Mouse (Mus musculus) forebrain, postnatal 0 days (tissue): Measurements from ENCODE around the gene Naa25. TPM values are rescaled to one million over a fixed set of nuclear protein-coding genes. Genes with fewer than 3 reads are reported as not detected.

Experiments used
- ATAC-seq: fragments of 200-750 bp; cut with Nextera tagmentation; 2 replicates; pipeline ENCODE4 v1.8.0; 2017; ENCODE audit warnings: mild to moderate bottlenecking, moderate library complexity
- DNase-seq: peaks from one replicate; pipeline ENCODE4 v3.0.0-alpha.2; 2015
- H3K27ac ChIP-seq: fragments of 300-500 bp; sonication (generic); 2 replicates; pipeline ENCODE4 v1.5.1; 2014; ENCODE audit warnings: low read depth, mild to moderate bottlenecking, antibody characterized with exemption, low read length, moderate library complexity, mixed read lengths
- H3K27me3 ChIP-seq: fragments of 300-500 bp; sonication (generic); 2 replicates; pipeline ENCODE4 v1.6.1; 2014; ENCODE audit warnings: mild to moderate bottlenecking, low read length, mixed read lengths; ENCODE audit not compliant: insufficient read depth
- H3K36me3 ChIP-seq: fragments of 300-500 bp; sonication (generic); 2 replicates; pipeline ENCODE4 v1.6.1; 2014; ENCODE audit warnings: mild to moderate bottlenecking, moderate library complexity; ENCODE audit not compliant: insufficient read depth
- H3K4me1 ChIP-seq: fragments of 300-500 bp; sonication (generic); 2 replicates; pipeline ENCODE4 v1.6.1; 2014; ENCODE audit warnings: antibody characterized with exemption; ENCODE audit not compliant: insufficient read depth
- H3K4me2 ChIP-seq: fragments of 300-500 bp; sonication (generic); 2 replicates; pipeline ENCODE4 v1.6.1; 2014; ENCODE audit warnings: low read depth, mild to moderate bottlenecking, moderate library complexity
- H3K4me3 ChIP-seq: fragments of 300-500 bp; sonication (generic); 2 replicates; pipeline ENCODE4 v1.5.1; 2014; ENCODE audit warnings: low read depth, low read length, mixed read lengths
- H3K9ac ChIP-seq: fragments of 300-500 bp; sonication (generic); 2 replicates; pipeline ENCODE4 v1.6.1; 2014; ENCODE audit warnings: mild to moderate bottlenecking
- H3K9me3 ChIP-seq: fragments of 300-500 bp; sonication (generic); 2 replicates; pipeline ENCODE4 v1.6.1; 2016; ENCODE audit warnings: low read length
- CTCF ChIP-seq: sonication (generic); IDR thresholded peaks from 2 replicates; pipeline ENCODE4 v1.5.1; 2016; ENCODE audit warnings: antibody characterized with exemption, control low read depth, low read depth
- WGBS: fragments of 180-500 bp; shearing (Covaris S2); extraction: QIAGEN DNeasy Blood & Tissue Kit; methylation state at CpG from one replicate; pipeline ENCODE4 v1.1.7; 2014; 5-methylcytosine and 5-hydroxymethylcytosine counted together
- polyA plus RNA-seq: library from polyadenylated mRNA; unstranded; fragments of >200 nt; fragmentation: Nextera tagmentation; extraction: Ambion mirVana; gene quantifications from 2 replicates; pipeline ENCODE4 v1.2.1, GENCODE M21; 2015
- total RNA-seq: library from RNA; depleted of rRNA; stranded (reverse); fragments of >200 nt; gene quantifications from 2 replicates; pipeline ENCODE4 v1.2.3, GENCODE M21; 2014; rRNA removed

The Naa25 gene
- 39.4 and 45.9 TPM in 2 replicates for total RNA-seq
- 33.7 and 44.1 TPM in 2 replicates for polyA plus RNA-seq

DNA sequence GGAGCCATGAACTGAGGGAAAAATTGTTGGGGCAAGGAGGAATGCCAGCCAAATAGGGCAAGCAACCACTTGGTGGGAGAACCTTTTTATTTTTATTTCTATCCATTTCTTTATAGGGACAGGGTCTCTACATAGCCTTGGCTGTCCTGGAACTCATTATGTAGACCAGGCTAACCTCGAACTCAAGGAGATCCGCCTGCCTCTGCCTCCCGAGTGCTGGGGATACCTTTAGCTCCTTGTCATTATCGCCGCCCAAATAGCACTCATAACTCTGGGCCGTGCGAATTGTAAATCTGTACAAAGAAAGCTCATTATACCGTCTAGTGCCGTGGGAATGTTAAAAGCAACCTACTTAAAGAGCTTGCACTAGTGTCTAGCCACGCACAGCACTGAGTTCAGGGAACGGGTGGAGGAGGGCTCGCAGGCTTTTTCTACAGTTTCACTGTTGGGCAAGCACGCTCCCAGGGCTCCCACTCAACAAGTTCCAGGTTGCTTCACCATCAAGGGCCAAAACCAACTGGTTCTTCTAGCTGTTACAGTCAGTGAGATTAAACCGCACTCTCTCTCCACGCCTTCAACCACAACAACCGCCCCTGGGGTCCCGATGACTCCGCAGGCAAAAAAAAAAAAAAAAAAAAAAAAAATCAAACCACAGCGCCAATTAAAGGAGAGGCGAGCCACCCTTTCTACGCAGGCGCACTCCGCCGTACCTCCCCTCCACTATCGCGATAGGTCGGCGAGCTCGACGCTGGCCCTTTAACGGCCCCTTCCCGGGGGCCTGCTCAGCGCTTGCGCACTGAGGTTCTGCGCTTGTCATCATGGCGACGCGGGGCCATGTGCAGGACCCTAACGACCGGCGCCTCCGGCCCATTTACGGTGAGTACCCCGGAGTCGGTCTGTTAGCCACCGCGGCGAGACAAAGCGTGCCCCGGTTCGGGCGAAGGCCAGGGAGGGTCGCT is at the start of gene Naa25:
TSS of gene Naa25 (plus strand) at position 750 of the 959 bp plus-strand sequence.
- Histone ChIP-seq H3K4me2 (peak within 1 kb of the TSS; percentile 83), H3K4me3 (peak within 1 kb of the TSS; percentile 90), H3K9me3 (no peaks in the 10 kb centered on the region), H3K36me3 (peaks cover 5% of the 10 kb centered on the region; the same call in 1 of the 2 replicates), H3K4me1 (peaks cover 8% of the 10 kb centered on the region), H3K27me3 (no peaks in the 10 kb centered on the region), H3K9ac (peak within 1 kb of the TSS; percentile 87), H3K27ac (peak within 1 kb of the TSS; percentile 79)
- DNase-seq (peak; percentile 99), ATAC-seq (peak; percentile 98)
- WGBS = 9% methylated on average over 53 of the region's 53 CpGs
- TF ChIP-seq CTCF = no peak

DNA sequence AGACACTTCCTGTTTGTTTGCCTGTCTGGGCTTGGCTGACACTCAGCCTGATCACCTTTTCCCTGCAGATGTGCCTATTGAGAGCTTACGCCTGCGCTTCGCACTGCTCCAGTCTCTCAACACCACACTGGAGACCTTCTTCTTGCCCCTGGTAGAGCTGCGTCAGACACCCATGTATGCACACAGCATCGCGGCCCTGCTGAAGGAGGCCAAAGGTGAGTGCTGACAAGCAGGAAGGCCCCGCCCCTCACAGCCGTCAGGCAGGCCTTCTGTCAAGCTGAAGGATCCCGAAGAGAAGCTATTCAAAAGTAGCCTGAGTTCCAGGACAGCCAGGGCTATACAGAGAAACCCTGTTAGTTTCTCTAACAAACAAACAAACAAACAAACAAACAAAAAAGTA is 38.5 kb upstream of the Naa25 start:
- DNase-seq (no peak), ATAC-seq (no peak)
- Histone ChIP-seq H3K4me3 (no peak overlapping the region), H3K4me1 (no peaks in the 10 kb centered on the region), H3K9ac (no peak overlapping the region), H3K27ac (no peak overlapping the region), H3K9me3 (no peaks in the 10 kb centered on the region), H3K36me3 (peaks cover 96% of the 10 kb centered on the region), H3K4me2 (no peak overlapping the region), H3K27me3 (no peaks in the 10 kb centered on the region)
- no peak for TF ChIP-seq CTCF
- 84% methylated on average over 9 of the region's 9 CpGs for WGBS

DNA sequence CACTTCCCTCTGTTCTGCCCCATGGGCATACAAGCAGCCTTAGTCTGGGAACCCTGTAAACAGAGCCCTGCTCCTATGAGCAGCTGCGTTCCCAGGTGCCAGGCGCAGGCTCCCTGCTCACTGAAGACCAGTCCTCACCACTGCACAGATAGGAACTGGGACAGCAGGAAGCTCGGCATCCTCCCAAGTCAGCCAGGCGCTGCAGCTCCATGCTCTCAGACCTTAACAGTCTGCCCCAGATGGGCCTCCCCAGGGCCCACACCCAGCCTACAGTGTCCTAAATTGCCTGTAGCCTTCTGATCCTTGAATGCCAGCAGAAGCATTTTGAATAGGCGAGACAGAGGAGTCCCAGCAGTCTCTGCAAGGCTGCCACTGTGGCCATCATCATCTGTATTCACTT is 36.0 kb upstream of the Naa25 start:
- no peak overlapping the region for H3K4me3 ChIP-seq
- no peak overlapping the region for H3K9ac ChIP-seq
- no peaks in the 10 kb centered on the region for H3K9me3 ChIP-seq
- no peaks in the 10 kb centered on the region for H3K27me3 ChIP-seq
- no peak for TF ChIP-seq CTCF
- no peak overlapping the region for H3K27ac ChIP-seq
- no peaks in the 10 kb centered on the region for H3K4me1 ChIP-seq
- peaks cover 97% of the 10 kb centered on the region for H3K36me3 ChIP-seq
- DNase-seq (no peak), ATAC-seq (no peak)
- 90% methylated on average over 5 of the region's 5 CpGs for WGBS
- no peak overlapping the region for H3K4me2 ChIP-seq

DNA sequence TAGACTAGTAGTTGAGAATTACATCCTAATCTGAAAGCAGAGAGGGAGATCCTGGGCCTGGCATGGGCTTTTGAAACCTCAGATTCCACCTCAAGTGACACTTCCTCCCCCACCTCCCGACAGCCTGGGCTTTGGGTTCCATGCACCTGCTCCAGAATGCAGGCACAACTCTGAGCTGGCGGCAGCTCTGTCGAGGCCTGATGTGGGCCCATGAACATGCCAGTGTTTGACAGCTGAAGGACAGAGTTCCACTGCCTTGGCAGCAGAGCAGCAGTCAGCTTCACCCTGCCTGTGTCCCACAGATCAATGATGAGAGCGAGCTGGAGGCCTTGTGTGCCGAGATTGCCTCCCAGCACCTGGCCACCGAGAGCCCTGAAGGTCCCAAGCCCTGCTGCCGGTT is 34.3 kb upstream of the Naa25 start:
- no peak for ATAC-seq
- no peaks in the 10 kb centered on the region for H3K4me1 ChIP-seq
- H3K4me3 ChIP-seq = no peak overlapping the region
- H3K27me3 ChIP-seq = no peaks in the 10 kb centered on the region
- no peak for DNase-seq
- H3K27ac ChIP-seq = no peak overlapping the region
- no peak for TF ChIP-seq CTCF
- 92% methylated on average over 7 of the region's 7 CpGs for WGBS
- H3K9me3 ChIP-seq = no peaks in the 10 kb centered on the region
- H3K9ac ChIP-seq = no peak overlapping the region
- peaks cover 95% of the 10 kb centered on the region for H3K36me3 ChIP-seq
- H3K4me2 ChIP-seq = no peak overlapping the region

DNA sequence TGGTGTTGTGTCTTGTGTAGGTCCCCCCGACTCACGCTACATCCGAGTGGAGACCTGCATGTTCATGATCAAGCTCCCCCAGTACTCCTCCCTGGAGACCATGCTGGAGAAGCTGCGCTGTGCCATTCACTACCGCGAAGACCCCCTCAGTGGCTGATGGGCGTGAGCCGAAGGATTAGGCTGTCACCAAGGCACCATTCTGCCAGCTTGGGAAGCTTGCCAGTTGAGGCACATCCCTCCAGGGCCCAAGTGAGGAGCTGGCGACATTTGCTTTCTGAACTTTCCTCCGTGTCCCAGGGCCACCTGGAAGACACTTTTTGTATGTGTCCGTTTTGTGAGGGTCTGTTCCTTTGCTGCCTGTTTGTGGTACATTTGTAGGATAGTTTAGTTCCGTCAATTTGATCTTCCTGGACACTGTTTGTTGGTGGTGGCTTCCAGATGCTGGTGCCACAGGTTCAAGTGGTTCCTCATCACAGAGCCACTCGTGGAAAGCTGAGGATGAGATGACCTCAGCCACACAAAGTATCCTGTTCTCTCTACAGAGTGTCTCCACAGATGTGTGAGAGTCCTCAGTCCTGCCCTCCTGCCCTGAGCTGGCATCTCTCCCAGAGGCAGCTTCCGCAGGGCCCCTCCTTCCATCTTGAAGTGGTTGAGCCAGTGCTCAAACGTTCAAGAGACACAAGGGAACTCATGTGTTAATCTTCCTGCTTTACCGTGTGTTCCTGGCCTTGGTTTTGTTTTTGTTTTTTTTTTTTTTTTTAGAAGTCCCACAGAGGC is 31.1 kb upstream of the Naa25 start:
- WGBS = 62% methylated on average over 16 of the region's 16 CpGs

DNA sequence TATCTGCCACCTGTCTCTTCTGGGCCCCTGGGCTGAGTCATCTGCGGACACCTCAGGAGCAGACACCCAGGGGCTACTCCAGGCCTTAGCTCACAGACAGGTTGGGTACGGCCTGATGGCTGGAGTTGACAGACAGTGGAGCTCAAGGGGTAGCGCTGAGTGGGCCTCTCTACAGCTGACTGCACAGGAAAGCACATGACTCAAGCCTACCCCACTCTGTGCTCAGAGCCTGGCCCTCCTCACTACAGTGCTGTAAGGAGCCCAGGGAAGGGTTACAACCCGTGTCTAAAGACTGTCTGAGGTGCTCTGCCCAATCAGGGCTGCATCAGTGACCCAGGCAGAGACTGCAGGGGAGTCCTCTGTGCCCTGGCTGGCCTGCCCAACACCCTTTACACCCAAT is 30.5 kb upstream of the Naa25 start:
- WGBS = 83% methylated on average over 4 of the region's 4 CpGs
- no peaks in the 10 kb centered on the region for H3K9me3 ChIP-seq
- H3K27ac ChIP-seq = no peak overlapping the region
- H3K27me3 ChIP-seq = no peaks in the 10 kb centered on the region
- H3K9ac ChIP-seq = no peak overlapping the region
- H3K36me3 ChIP-seq = peaks cover 82% of the 10 kb centered on the region
- DNase-seq = no peak
- H3K4me3 ChIP-seq = no peak overlapping the region
- ATAC-seq = no peak
- H3K4me1 ChIP-seq = no peaks in the 10 kb centered on the region
- no peak overlapping the region for H3K4me2 ChIP-seq
- TF ChIP-seq CTCF = no peak

More for the DNA sequence above, 31.1 kb upstream of the Naa25 start:
- H3K4me1 ChIP-seq = no peaks in the 10 kb centered on the region
- no peak overlapping the region for H3K27ac ChIP-seq
- H3K27me3 ChIP-seq = no peaks in the 10 kb centered on the region
- ATAC-seq (no peak), DNase-seq (no peak)
- H3K4me2 ChIP-seq = no peak overlapping the region
- H3K4me3 ChIP-seq = no peak overlapping the region
- no peak overlapping the region for H3K9ac ChIP-seq
- no peaks in the 10 kb centered on the region for H3K9me3 ChIP-seq
- peaks cover 82% of the 10 kb centered on the region for H3K36me3 ChIP-seq
- TF ChIP-seq CTCF = no peak
